Mouse (Mus musculus) urinary bladder, postnatal 14 days (tissue): Measurements from ENCODE around the gene Kng1.
"Not testable (repeated sequence)": the region's sequence is repeated elsewhere in the genome, so short reads cannot be mapped to it uniquely, and the experiment has no call there.

Source experiments
- DNase-seq: peaks from one replicate; pipeline ENCODE4 v3.0.0; 2021; ENCODE audit warnings: low spot score

Gene Kng1

DNA sequence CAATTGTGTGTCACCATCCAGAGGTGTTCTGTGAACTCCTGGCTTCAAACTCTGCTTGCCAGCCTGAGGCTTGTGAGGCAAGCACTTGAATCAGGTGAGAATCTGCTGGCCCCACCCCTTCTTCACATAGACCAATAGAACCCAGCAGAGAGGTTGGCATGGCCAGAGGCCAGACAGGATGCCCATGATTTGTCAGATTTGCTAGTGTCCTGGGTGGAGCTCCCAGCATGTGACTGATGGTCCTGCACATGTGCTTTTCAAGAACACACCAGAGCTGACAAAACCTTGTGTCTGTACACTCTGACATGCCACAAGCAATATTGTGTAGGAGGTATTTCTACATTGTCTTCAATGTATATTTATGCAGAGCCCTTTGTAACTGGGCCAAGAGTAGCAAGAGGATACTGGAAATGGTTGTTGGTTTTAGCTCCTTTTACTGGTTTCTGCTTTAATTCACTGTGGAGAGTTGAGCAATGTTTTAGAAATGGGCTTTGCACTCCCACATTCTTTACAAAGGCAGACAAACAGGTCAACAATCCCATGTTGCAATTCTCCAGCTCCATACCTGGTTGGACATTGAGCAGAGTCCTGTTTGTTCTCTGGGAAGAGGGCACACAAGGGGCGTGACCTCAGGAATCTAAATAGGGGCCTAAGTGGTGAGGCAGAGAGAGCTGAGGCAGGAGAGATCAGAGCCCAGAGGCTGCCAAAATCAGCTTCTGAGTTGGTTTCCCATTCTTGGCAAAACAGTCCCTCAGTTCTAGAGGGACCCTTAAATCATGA lies at the start of gene Kng1:
TSS of gene Kng1 (plus strand) at position 198 of the 780 bp plus-strand sequence.
- DNase-seq: not testable (repeated sequence)

DNA sequence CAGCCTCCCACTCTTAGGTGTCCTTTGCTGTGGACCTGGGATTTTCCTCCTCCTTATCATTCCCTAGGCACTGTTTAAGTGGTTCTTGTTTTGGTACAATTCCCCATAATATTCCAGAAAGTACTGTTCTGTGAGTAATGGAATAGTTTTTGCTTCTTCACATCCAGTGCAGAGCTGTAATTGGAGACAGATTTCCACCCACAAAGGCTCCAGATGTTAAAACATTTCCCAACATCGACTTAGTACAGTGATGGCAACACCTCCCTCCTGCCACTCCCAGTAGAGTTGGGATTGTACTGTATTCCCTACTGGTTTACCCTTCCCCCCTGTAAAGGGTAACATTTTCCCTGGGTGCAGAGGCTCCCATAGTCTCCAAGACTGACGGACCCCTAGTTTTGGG lies 43.9 kb upstream of the Kng1 start:
- DNase-seq: not testable (repeated sequence)

DNA sequence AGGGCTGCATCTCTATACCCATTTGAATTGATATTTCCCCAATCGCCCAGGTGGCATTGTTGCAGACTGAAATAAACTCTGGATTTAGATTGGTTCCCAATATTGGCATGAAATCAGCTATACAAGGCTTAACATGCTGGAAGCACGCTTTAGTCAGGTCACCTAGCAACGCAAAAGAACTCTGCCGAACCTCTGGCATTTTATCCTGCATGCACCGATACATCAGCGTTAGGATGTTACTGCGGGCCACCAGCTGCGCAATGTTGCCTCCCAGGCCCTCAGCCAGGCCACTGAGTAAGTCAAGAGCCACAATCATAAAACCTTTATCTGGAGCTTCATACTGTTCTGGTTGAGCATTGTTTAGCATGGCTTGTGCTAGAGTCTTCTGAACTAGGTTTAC lies 43.0 kb upstream of the Kng1 start:
- not testable (repeated sequence) for DNase-seq

DNA sequence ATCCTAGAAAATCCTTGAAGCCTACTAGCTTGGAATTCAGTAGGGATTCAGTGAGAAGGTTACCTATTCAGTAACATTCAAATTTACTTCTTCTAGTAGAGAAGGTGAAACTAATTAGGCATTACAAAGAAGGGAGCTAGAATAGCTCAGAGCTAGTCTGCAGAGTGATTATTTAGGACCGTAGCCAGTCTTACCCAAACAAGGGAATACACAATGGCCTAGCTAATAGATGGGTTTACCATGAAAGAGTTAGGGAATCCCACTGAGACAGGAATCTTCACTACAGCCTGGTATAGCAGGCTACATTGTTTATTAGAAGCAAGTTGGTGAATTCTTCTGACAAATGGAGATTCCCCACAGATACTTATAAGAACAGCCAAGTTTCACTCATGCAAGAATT lies 37.1 kb upstream of the Kng1 start:
- not testable (repeated sequence) for DNase-seq

DNA sequence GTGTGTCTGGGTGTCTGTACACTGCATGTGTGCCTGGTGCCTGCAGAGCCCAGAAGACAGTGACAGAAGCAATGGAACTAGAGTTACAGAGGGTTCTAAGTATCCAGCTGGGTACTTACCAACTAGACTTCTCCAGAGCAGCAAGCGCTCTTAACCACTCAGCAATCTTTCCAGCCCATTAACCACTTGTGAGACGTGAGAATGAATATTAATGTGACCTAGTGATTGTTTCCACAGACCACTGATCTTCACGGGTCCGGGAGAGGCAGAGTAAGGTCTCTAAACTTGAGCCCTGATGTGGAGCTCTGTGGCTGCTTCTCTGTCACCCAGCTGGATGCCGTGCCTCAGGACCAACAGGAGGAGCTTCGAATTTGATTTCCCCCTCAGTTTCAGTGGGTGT lies 32.6 kb upstream of the Kng1 start:
- no peak for DNase-seq

DNA sequence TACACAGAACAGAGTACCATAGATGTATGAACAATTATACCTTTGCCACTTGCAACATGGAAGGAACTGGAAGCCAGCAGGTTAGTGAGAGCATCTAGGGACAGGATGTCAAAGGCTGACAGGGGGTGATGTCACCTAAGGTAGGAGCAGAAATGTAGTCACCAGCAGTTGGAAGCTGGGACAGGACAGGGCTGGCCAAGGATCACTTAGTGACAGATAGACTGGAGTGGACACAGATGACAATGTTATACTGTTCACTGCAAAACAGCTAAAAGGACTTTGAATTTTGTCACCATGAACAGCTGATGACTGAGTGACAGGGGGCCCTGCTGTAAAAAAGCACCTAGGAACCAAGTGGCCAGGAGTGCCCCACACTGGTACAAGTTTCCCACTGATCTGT lies 31.1 kb upstream of the Kng1 start:
- DNase-seq: no peak

DNA sequence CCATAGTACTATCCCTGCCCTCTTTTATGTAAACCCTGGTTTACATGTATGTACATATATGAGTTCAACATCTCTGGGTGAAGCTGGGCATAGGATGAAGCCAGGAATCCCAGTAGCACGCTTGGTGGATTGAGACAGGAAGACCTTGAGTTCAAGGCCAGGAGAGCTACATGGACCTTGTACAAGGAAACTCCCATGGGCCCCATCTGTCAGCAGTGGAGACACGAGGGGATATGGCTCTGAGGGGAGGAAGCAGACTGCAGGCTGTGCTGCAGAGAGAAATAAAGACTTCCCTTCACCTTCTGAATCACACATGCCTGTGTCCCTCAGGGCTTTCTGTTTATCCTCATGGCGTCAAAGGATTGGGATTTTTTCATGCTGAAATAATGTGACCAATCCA lies 30.3 kb upstream of the Kng1 start:
- not testable (repeated sequence) for DNase-seq

DNA sequence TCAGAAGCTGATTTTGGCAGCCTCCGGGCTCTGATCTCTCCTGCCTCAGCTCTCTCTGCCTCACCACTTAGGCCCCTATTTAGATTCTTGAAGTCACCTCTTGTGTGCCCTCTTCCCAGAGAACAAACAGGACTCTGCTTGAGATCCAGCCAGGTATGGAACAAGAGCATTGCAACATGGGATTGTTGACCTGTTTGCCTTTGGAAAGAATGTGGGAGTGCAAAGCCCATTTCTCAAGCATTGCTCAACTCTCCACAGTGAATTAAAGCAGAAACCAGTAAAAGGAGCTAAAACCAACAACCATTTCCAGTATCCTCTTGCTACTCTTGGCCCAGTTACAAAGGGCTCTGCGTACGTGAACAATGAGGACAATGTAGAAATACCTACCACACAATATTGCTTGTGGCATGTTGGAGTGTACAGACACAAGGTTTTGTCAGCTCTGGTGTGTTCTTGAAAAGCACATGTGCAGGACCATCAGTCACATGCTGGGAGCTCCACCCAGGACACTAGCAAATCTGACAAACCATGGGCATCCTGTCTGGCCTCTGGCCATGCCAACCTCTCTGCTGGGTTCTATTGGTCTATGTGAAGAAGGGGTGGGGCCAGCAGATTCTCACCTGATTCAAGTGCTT lies 28.6 kb upstream of the Kng1 start, which contains the start of gene Kng2:
TSS of gene Kng2 (minus strand) at position 517 of the 635 bp plus-strand sequence.
- DNase-seq: not testable (repeated sequence)

DNA sequence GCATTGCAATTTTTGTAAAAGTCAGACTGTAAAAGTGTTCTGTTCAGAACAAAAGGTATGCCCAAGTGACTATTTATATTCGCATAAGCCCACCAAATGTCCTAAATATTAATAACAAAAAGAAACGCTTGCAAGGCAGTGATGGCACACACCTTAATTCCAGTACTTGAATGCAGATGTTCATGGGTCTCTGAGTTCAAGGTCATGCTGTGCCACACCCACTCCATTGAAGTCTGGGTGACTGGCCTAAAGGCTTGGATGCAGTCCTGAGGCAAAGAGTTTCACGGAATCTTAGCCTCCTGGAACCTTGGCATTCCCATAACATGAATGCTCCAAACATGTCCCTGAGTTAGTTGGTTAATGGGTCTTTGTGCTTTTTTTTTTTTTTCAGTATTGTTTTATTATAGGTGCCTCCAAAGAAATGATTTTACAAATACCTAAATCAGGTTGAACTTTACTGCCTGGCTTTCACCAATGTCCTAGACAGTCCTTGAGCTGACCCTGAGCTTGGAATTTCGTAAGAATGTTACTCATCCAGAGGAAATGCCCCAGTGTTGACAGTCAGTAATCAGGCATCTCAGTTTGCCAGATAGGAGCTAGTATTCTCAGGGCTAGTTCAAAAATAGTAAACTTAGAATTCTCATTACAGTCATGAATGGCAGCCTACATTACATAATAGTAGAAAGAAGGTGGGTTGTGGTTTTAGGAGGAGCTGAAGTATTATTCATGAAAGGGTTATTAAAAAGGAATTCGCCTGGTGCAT lies 26.8 kb upstream of the Kng1 start:
- DNase-seq: no peak

DNA sequence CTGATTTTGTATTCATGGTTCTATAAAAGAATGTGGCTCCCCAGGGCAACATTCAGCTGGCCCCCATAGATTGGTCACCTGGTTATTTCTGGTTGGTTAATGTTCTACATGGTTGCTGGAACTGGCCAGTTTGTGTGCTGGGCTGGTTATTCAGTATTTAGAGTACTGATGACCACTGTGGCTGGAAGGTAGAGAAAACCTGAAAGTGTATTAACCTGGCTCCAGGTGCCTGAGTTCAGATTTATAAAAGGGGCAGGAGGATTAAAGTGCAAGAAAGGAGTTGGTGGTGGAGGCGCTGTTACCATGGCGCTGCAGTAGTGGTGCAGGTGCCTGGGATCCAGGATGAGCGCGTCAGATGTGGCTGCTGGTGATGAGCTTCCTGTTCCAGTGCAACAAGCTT lies 24.0 kb upstream of the Kng1 start:
- DNase-seq: no peak

DNA sequence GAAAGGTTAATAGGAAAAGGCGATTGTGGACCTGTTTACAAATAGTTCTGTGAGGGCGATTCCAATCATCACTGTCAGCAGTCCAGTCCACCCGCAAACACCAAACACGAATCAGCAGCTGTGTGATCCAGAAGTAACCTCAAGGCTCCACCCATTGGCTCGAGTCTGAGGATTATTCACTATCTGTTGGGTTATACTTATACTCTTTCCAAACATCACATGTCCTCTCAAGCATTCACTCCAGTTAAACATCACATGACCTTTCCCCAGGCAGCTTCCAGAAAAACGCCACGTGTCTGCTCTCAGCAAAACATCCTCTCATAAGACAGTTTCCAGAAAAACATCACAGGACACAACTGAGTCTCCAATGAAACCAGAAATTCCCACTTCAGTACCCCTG lies 19.9 kb upstream of the Kng1 start:
- DNase-seq: no peak

DNA sequence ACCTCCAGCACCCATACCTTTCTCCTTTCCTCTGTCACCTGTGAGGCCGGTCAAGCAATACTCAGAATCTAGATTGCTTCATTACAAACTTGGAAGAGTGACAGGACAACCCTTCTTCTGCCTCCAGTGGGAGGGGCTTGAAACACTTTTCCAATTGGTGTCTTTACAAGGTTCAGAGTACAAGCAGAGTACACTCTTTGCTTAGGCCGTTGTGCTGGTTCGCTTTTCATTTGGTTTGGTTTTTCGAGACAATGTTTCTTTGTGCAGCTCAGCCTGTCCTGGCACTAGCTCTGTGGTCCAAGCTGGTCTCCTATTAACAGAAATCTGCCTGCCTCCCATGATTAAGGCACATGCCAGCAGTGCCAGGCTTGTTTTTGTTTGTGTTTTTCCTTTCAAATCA lies 18.4 kb upstream of the Kng1 start:
- no peak for DNase-seq

DNA sequence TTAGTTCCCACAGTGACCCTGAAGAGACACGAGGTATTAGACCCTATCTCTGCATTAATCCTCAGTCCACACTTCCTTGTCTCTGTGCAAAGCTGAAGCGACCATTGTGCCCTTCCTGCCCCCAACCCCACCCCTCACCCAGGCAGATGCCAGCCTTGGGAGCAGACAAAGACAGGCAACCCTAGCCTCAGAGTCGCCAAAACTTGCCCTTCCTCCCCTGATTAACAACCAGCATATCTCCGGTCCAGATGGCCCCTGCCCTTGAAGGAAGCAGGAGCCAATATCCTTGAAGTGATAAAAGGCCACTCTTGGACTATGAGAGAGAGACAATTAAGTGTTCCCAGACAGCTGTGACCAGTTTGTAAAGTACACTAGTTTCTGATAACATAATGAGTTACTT lies 16.8 kb upstream of the Kng1 start:
- no peak for DNase-seq

DNA sequence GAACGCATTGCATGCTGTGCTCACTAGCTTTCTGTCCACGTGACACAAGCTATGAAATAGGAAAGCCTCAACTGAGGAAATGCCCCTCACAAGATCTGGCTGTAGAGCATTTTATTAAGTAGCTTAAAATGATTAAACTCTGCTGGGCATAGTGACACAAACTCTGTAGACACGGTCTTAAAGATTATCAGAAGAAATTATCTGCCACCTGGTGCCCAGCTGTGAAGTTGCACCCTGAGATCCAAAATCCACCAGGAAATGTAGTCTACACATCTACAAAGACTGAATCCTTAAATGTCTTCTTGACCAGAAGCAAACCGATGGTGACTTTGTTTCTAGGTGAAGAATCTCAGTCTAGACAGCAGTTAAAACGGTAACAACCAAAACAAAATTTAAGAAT lies 11.3 kb upstream of the Kng1 start:
- DNase-seq: no peak

DNA sequence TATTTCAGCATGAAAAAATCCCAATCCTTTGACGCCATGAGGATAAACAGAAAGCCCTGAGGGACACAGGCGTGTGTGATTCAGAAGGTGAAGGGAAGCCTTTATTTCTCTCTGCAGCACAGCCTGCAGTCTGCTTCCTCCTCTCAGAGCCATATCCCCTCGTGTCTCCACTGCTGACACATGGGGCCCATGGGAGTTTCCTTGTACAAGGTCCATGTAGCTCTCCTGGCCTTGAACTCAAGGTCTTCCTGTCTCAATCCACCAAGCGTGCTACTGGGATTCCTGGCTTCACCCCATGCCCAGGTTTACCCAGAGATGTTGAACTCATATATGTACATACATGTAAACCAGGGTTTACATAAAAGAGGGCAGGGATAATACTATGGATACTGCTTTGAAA lies 2.0 kb downstream of the Kng1 start:
- not testable (repeated sequence) for DNase-seq

DNA sequence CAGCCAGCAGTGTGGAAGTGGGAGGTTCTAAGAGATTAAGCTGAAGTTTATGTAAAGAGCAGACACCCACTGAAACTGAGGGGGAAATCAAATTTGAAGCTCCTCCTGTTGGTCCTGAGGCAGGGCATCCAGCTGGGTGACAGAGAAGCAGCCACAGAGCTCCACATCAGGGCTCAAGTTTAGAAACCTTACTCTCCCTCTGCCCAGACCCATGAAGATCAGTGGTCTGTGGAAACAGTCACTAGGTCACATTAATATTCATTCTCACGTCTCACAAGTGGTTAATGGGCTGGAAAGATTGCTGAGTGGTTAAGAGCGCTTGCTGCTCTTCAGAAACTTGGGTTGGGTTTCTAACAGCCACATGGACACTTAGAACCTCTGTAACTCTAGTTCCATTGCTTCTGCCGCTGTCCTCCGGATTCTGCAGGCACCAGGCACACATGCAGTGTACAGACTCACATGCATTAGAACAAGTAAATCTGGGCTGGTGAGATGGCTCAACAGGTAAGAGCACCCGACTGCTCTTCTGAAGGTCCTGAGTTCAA lies 3.2 kb downstream of the Kng1 start:
- DNase-seq: not testable (repeated sequence)

DNA sequence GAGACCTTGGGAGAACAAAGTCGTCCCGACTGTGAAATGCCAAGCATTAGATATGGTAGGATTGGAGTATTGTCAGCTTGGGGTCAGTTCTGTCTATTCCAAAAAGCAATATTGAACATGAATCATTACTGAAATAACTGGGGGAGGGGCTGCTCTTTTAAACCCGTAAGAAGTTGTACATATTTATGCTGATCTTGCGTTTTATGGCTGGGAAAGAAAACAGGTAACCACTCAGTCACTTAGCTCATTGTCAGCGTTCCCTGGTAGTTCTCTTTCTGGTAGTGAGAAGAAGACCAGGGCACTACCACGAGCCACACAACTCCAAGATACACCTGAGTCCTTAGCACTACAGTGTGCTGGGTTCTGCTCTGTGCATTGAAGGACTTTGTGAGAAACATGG lies 19.9 kb downstream of the Kng1 start:
- not testable (repeated sequence) for DNase-seq

DNA sequence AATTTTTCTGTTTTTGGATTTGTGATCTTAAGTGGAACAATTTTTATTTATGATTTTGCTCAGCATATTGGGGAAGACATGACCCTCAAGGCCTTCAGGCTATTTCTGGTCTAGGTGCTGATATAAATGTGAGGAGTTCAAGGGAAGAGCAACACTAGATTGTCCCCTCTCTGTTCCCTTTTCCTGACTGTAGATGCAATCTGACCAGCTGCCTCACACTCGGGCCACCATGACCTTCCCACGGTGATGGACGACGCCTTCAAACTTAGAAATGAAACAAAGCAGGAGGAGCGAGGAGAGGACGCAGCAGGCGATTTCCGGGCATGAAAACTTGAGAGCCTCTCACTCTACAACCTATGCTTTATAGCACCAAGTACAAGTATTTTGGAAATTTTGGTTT lies 29.5 kb downstream of the Kng1 start:
- not testable (repeated sequence) for DNase-seq

DNA sequence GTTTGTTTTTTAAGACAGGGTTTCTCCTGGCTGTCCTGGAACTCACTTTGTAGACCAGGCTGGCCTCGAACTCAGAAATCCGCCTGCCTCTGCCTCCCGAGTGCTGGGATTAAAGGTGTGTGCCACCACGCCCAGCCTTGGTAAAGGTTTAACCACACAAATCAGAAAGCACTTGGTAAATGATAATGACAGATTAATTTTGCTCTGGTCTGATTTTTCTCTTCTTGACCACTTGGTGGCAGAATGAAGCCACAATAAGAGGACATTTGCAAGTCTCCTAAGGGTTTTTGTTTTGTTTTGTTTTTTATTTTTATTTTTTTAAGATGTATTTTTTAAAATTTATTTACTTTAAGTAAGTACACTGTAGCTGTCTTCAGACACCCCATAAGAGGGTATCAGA lies 30.0 kb downstream of the Kng1 start:
- DNase-seq: not testable (repeated sequence)

DNA sequence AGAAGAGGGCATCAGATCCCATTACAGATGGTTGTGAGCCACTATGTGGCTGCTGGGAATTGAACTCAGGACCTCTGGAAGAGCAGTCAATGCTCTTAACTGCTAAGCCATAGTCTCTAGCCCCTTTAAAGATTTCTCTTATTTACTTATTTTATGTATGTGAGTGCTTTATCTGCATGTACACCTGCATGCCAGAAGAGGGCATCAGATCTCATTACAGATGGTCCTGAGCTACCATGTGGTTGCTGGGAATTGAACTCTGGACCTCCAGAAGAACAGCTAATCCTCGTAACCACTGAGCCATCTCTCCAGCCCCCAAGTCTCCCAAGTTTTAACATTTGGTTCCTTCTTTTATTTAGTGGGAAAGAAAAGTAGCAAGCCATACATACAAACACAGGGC lies 30.8 kb downstream of the Kng1 start:
- DNase-seq: not testable (repeated sequence)

DNA sequence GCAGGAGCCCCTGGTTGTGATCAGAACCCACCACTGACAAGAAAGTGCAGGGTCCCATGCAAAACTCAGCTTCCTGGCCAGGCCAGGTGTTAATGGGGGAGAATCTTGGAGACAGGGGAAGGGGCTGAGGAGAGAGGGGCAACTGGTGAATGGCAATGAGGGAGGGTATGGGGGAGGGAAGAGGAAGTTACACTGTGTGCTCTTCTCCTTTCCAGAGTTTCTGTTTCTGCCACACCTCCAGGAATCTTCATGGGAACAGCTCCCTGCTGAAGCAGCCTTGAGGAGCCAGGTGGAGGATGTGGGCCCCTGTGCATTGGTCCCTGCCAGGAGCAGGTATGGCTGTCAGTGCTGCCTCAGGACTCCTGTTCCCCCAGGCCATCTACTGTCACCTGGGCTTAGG lies 33.7 kb downstream of the Kng1 start:
- DNase-seq: not testable (repeated sequence)

DNA sequence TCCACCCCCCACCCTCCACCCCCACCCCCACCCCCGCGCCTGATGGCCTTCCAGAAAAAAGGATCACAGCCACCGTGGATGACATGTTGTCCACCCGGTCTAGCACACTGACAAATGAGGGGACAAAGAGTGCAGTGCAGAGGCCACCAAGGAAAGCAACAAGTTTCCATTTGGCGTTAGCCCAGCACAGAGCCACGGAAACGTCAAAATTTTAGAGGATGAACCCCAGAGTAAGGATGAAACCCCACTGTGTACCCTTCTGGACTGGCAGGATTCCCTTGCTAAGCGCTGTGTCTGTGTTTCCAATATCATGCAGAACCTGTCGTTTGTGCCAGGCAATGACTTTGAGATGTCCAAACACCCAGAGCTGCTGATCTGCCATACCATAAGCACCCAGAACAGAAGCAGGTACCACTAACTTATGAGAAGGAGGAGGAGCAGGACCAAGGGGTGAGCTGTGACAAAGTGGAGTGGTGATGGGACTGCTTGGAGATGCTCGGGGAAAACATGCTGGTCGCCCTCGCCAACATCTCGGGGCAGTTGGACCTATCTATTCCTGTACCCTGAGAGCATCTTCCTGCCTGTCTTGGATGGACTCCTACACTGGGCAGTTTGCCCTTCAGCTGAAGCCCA lies 35.8 kb downstream of the Kng1 start:
- DNase-seq: no peak
